Mouse (Mus musculus) small intestine, adult 2 months (tissue): ENCODE measurements around the gene Frmd8.

Experiments used
- CTCF ChIP-seq: fragments of 200-500 bp; IDR thresholded peaks from 2 replicates; pipeline ENCODE4 v1.5.1; 2012; ENCODE audit warnings: low read depth, mild to moderate bottlenecking, control low read depth, inconsistent platforms, low read length, moderate library complexity, mixed read lengths; ENCODE audit not compliant: insufficient replicate concordance, insufficient read length; ENCODE audit errors: extremely low read depth
- POLR2A ChIP-seq: fragments of 200-500 bp; IDR thresholded peaks from 2 replicates; pipeline ENCODE4 v1.6.1; 2012; ENCODE audit warnings: low read depth, mild to moderate bottlenecking, control low read depth, inconsistent platforms, low read length, moderate library complexity

- no peak for TF ChIP-seq CTCF
- no peak for TF ChIP-seq POLR2A
Measured at GRCm38 (mm10) chr19:5879735-5880134, 4.7 kb upstream of the Frmd8 start.
